Mouse (Mus musculus): ENCODE data around the gene Suclg2.
"Not testable (repeated sequence)": the region's sequence is repeated elsewhere in the genome, so short reads cannot be mapped to it uniquely, and the experiment has no call there.

Gene Suclg2

DNA sequence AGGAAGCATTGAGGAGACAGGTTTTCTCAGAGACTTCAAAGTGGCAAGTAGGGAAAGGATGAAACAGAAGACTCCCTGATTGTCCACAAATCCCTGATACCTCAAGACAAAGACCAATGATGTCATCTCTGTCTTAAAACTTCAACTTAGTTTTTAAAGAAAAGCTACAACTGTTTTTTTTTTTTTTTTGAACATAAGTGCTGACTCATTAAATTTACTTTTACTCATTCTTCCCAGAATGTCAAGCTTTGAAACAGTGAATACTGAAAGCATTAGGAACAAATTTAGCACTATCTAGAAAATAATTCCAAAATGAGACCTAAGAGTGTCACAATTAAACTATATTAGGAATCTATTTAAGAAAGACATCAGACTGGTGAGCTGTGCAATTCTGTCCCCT is 98.8 kb downstream of the Suclg2 start:
- no peak for DNase-seq (ENCODE audit: low spot score)

DNA sequence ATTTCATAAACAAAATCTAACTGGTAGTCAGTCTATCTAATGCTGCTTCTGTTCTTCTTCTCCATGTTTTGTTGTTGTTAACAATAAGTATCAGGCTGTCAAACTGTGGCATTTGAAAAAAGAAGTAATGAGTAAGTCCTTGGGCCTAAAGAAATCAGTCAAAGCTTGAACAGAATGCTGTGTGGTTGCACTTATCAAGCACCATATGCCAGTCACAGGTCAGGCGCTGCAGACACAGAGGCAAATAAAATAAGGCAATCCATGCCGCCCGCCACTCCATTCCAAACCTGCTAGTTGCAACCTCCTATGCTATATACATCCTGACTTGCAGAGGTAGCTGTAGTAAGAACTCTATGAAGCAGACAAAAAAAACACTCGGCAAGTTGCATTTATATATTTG is 100.2 kb downstream of the Suclg2 start:
- DNase-seq (ENCODE audit: low spot score), result no peak

DNA sequence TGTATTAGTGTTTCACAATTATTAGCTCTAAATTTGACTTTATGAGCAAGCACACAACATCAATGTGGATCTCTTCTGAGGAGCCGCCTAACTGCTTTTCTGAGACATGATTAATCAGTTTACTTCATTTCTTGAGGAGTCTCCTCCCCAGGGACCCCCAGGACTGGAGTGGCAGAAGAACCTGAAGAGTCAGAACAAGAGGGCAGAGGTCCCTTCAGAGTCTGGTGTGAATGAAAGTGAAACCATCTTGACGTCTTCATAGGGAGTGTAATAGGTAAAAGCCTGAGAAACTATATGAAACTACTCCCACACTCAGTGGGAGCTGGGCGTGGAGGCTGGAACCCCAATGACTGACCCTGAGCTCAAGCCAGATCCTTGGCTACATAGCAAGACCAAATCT is 105.4 kb downstream of the Suclg2 start:
- DNase-seq (ENCODE audit: low spot score), result no peak

DNA sequence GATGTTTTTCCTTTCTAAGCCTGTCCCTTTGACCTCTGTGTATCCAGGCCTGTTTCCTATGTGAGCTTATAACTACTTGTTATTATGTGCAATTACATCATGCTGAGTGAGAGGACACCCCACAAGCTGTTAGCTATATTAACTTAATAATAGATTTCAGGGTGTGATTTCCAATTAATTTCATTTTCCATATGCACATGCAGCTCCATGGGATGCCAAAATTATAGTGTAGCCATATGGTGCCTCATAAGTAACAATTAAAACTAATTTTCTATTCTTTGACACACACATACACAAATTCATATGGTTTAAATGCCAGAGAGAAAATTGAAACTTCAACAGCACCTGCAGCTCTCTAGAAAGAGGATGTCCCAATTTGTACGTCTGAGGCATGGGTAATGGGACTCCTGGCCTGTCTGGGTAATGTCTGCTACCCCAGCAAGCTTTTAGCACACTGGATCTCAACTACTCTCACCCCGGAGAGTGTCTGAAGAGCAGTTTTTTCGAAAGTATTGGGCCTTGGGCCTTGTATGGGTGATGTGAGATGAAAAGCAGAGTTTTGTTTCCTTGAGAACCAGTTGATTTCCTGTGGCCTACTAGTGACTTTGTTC is 106.1 kb downstream of the Suclg2 start:
- DNase-seq (ENCODE audit: low spot score), result no peak

DNA sequence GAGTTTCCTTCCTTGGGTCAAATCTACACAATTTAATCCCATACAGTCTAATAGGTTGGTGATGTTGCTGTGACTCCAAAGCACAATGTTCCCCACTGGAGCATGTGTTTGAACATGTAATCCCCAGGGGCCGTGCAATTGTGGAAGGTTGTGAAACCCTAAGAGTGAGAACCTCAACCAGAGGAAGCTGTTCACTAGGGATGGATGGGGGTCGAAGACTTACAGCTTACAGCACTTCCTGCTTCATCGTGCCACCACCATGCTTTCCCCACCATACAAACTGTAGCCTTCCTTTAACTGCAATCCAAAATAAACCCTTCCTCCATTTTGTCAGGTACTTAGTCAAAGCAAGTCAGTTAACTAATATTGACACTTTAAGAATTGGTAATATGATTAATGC is 107.5 kb downstream of the Suclg2 start:
- no peak for DNase-seq (ENCODE audit: low spot score)

DNA sequence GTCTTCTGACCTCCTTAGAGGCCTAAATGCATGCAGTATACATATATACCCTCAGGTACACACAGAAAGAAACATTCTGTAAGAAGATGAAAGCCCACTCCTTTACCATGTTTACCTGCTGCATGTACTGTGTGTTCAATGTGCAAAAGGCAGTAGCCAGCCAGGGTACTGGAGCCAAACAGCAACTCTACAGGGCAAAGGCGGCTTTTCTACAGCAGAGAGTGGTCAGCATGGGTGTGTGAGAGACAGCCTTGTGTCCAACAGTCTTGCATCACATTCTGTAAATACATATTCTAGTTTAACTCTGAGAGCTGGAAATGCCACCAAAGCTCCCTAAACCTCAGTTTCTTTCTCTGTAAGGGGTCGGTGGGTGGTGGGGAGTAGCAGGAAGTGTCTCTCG is 110.5 kb downstream of the Suclg2 start:
- DNase-seq (ENCODE audit: low spot score), result no peak

DNA sequence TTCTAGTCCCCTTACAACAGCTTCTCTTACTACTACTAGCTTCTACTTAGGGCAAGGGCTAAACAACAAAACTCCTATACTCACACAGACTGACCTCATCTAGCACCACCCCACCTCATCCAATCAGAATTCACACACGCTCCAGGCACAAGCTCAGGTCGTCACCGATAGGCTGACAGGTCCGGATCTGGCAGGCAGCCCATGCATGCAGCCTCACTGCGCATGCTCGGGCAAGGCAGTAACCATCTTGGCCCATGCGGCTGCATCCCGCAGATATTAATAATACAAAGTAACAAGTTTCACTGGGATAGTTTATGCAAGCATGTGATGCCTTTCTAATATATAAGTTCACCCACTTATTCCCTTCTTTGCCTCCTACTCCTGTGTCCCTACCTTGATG is 117.9 kb downstream of the Suclg2 start:
- DNase-seq (ENCODE audit: low spot score), result not testable (repeated sequence)

DNA sequence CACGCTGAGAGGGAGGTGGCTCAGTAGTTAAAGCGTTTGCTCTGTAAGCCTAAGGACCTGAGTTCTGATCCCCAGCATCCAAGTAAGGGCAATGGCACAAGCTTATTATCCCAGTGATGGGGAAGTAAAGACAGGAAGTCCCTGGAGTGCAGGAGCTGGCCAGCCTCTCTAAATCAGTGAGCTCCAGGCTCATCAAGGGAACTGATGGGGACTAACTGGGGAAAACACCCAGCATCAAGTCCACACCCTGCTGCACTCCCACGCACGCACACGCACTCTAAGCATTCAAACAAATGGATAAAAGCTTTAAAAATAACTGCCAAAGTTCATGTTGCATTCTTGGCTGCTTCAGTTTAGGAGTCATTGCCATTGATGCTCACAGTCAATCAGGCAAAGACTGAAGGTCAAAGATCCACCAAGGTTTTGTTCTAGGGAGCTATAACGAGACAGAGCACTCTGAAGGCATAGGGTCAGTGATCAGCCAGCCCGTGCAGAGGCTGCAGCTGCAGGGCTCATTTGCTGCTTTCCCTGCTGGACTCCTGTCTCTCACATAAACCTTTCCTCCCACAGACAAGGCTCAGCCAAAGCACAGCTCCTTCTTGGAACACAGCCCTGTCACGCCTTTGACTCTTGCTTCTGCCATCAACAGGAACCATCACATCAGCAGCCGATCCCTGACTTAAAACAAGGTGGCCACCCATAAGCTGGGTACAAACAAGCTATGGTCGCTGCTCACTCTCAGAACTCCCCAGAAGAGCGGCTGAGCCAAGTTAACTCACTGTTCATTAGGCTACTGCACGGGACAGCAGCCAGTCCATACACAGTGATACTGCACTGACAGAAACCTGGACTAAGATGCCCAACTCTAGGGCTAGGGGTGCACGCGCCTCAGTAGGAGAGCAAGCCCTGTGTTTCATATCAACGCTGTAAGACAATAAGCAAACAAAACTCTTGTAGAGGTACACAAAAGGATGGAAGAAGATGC is 121.5 kb downstream of the Suclg2 start:
- peak; percentile 15 for DNase-seq (ENCODE audit: low spot score)

DNA sequence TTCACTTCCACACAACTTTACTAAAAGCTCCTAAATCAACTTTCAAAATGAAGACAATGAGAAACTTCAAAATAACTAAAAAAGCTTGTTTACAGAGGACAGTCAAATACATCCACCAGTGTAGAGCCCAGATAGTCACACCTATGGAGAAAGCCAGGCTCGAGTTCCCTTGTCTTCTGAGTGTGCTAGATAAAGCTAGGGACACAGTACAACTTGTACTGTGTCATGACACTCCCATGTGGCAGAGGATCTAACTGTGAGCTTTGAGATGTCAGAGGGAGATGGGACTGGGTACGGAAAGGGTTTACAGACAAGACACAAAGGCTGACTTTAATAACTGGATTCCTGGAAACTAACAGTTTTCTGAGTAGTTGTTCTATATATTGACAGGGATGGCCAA is 122.7 kb downstream of the Suclg2 start:
- DNase-seq (ENCODE audit: low spot score), result no peak

DNA sequence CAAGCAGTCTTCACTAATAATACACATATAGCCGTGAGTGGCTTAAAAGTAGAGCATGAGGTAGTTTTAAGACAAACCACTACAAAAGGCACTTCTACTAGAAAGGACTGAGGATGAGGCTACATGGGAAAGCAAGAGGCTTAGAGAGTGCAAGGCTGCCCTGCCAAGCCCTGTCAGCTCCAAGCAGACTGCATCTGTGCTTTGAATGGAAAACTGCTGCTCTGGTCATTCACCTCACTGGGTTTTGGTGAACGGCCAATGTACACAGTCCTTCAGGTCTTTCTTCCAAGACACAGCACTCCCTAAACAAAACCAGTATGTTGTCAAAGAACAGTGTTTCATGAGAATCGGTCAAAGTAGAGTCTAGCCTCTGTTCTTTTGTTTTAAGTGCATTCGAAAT is 124.4 kb downstream of the Suclg2 start:
- DNase-seq (ENCODE audit: low spot score), result no peak

DNA sequence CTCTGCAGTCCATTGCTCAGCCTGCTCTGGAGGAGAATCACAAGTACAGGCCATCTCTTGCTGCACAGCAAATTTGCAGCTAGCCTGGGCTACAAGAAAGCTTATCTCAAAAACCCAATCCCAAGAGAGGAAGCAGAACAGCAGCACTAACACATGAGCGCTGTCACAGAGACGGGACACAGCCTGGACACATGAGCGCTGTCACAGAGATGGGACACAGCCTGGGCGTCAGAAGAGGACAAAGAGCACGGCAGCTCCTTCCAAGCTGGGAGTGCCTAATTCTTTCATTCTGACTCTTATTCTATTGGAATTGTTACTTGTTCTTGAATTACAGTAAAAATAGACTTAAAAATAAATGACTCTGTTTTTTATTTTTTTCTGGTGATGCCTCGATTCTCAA is 126.2 kb downstream of the Suclg2 start:
- no peak for DNase-seq (ENCODE audit: low spot score)

DNA sequence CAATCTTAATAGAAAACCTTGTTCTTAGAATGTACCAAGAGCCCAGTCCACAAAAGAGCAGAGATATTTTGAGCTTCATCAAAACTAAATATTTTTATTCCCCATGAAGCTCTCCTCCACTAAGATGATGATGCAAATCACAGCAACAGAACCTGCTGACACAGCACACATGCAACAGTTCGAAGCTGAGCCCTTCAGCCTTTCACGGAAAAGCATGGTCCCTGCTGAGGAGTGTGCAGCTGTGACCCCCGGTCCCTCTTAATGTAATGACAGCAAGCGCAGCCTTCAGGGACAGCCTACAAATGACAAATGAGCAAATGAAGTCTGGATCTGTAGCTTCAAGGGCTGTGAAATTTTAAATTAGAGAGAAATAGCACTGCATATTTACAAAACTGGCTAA is 128.1 kb downstream of the Suclg2 start:
- DNase-seq (ENCODE audit: low spot score), result no peak

DNA sequence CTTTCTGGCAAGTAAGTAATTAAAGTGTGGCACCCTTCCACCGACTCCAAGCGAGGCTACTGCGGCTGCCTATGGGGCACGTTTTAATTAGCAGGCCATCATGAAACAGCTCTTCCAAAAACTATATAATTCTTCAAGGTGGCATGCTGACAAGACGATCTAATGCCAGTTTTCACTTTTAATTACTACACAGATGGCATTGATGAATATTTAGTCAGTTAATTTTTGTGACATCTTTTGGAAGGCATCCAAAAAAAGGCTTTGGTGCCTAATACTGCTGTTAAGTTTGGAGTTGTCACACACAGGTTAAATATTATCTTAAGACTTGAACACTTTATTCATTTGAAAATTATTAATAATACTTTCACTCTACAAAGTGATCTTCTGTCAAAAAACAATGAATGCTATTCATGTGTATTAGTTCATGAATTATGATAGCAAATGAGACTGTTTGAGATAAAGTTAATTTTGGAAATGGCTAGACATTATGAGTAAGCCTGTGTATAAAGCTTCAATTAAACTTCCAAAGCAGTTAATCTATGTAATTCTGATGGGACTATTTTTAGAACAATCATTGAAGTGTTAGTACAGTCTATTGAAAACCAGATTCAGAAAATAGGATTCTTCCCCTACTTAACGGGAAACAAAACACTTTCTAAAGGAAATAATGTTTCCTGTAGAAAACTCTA is 131.3 kb downstream of the Suclg2 start:
- DNase-seq (ENCODE audit: low spot score), result no peak

DNA sequence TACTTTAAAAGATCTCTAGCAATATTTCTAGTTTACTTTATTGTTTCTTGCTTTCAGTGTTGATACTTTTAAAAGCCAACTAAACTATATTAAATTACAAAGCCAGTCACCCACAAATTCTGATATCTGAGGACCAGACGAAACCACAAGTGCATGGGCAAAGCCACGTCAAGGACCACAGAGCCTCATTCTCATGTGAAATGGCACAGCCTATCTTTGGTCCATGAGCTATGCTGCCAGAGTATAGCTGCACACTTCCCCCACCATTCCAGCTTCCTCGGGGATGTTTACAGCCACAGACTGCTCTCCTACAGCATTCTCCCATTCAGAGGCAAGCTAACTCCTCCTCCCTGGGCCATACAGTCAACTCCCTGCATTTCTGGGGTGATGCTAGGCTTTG is 136.7 kb downstream of the Suclg2 start:
- no peak for DNase-seq (ENCODE audit: low spot score)

DNA sequence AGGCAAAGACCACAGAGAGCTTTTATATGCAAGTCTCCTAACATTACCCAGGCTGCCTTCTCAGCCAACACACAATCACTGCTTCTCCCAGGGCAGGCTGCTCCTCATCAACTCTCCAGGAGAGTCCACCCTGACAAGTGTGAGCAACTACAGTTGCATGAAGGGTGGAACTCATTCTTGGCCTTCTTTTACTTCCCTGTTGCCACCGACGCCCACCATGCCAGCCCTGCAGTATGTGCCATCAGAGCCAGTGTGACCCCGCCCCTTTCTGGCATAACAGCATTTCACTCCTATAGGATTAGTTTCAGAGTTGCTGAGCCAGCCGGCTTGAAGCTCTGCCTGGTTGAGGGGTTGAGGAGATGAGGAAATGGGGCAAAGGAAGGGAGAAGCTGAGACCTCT is 138.8 kb downstream of the Suclg2 start:
- no peak for DNase-seq (ENCODE audit: low spot score)

DNA sequence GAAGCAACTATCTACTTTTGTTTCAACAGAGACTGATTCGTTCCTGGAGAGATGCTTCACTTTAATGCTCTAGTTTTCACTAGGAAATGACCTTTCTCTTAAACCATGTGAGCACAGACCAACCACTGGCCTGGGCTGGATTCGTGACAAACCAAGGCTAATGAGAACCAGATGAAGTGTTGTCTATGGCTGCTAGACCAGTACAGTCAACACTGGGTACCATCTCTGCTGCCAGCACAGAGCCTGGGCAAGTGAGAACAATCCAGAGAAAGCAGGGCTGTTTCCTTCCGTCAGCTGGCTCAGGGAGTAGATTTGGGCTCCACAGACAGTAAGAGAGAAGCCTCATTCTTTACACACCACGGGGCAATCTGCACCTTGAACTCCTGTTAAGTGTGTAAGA is 143.1 kb downstream of the Suclg2 start:
- no peak for DNase-seq (ENCODE audit: low spot score)

DNA sequence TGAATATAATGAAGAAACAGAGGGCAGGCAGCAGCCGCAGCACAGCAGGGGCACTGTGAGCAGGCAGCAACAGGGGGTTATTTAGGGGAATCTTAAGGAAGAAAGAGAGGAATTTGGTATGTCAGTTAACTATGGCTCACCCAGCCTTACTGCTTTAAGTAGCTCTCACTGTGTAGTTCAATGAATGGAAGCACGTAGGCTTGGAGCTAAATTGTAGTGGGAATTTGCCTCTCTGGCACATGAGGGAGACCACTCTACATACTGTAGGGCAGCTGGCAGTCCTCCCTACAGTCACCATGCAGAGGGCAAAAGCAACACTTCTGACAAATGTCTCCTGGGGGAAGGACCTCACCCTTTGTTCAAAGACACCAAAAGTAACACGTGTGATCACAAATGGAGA is 143.7 kb downstream of the Suclg2 start:
- DNase-seq (ENCODE audit: low spot score), result no peak

DNA sequence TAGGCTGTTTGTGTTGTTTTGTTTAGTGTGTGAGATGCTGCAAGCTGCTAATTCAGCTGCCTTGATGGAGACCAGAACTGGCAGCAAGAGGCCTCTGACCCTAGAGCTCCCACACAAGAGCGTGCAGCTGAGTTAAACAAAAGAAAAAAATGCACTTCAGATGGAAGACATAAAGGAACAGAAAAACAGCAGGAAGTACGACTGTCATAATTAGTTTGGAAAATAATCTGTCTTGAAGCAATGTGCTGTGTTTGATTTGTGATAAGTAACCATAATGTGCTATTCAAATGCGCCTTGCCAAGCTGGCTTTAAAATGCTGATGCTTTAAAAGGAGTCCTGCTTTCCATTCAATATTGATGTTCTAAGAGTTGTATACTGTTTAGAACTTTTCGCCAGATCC is 144.2 kb downstream of the Suclg2 start:
- no peak for DNase-seq (ENCODE audit: low spot score)

DNA sequence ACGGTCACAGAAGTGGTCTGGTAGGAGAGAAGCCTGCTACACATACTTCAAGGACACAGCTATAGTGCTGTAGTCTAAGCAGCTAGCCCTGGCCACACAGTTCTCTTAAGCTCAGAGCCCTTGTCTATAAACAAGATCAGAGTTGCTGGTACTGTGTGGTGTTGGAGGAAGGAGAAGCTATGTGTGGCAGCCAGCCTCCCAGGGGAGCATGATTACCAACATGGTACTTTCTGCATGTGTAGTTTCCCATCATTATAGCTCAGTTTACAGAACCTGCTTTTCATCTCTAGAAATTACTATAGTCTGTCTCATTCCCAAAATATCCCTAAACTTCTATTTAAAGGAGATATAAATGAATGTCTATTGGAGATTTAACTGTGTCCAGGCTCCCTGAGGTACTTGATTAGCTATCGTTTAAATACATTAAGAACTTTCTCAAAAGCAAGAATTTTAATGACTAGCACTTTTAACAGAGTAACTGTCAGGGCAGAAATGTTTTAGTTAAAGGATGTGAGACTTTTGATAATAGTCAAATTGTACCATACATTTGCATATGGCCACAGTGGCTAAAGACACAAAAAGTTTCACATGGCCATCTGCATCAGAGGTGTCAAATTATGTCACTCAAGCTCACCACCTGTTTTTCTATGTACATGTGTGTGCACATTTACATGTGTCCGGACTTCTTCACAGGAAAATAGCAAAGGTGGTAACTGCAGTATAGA is 145.4 kb downstream of the Suclg2 start:
- DNase-seq (ENCODE audit: low spot score), result no peak

DNA sequence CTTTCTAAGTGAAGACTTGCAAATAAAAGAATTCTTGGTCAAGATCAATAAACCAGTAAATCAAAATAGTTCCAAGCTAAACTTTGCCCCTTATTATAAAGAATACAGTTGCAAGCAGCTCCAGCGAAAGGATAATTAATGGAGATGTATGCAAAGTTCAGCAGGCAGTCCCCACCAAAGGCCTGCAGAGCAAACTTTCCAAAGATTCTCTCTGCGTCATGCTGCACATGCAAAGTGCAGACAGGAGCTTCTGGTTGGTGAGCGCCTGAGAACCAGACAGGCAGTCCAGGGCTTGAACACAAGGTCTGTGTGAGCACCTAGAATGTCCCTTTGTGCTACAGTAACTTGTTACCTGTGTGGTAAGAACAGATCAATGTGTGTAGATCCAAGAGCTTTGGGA is 147.0 kb downstream of the Suclg2 start:
- no peak for DNase-seq (ENCODE audit: low spot score)

DNA sequence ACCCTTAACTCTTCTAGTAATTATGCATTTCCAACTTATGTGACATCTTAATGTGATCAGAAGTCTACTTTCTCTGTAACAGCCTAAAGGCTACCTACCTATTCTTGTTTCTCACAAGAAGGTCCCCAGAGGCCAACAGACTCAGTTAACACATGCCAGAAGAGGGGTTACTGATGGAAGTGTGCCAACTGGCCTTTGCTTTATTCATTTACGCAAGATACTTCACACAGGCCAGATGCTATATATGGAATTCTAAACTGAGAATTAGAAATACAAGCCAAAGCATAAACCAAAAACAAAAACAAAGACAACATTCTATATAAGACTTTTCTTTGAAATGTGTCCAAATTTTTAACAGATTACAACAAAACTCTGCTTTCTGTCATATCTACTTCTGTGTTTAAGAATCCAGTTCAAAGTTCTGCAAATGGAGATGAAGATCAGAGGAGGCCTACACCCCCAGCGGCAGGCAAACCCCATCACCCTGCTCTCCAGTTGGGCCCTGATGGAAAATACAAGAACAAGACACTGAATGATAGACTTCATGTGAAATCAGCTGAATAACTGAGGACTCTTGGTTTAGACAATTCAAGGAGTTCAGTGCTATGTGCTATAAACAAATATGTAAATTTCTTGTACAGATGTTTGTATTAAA is 155.1 kb downstream of the Suclg2 start:
- no peak for DNase-seq (ENCODE audit: low spot score)

DNA sequence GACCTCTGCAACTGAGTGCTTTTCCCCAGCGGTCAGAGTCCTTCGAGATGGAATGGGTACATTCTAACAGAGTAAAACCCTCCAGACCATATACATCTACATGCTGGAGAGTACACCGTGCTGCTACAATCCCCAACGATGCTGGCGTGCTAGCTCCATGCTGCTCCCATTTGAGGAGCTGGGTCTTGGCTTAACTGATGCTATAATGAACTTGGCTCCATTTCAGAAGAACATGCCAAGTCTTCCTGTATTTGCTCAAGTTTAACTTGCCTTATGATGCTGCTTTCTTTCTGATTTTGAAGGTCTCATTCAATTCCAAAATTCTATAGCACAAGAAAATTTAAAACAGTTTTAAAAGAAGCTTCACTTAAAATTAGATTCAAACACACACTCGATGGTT is 162.3 kb downstream of the Suclg2 start:
- no peak for DNase-seq (ENCODE audit: low spot score)
